7 mouse cellular contexts compared by ENCODE assay signal in genomic region chr19:46394712-46395108, GRCm38 (mm10). TPM values are rescaled to one million over a fixed set of nuclear protein-coding genes. Genes with fewer than 3 reads are reported as not detected.
A peak's percentile ranks its signal among the peaks of the same experiment; 100 is the strongest.
DNase-seq lines count a peak whose midpoint lies in the region; ATAC-seq lines count a peak whose summit lies in the region.

No protein-coding gene starts in this region.

- ATAC-seq in limb, embryonic 12.5 days (ENCODE audit: insufficient number of reproducible peaks, insufficient read depth, low FRiP score, low TSS enrichment, low read depth): 0 out of 2 replicates have a peak, but pooled peaks have one; percentile 0
- ATAC-seq in stomach, embryonic 14.5 days (ENCODE audit: insufficient number of reproducible peaks, insufficient read depth, low FRiP score, low read depth): no peak
- ATAC-seq in megakaryocyte progenitor cell, adult 5-6 weeks (replicated peaks; ENCODE audit: poor library complexity): no peak

- H3K4me2 ChIP-seq in limb, embryonic 12.5 days: peak overlapping the region; percentile 96
- H3K4me2 ChIP-seq in stomach, embryonic 14.5 days (replicated peaks; ENCODE audit: low read depth, low read length): peak overlapping the region; percentile 93

- H3K9me3 ChIP-seq in forebrain, embryonic 10.5 days: no peaks in the 10 kb centered on the region
- H3K9me3 ChIP-seq in limb, embryonic 12.5 days: no peaks in the 10 kb centered on the region
- H3K9me3 ChIP-seq in stomach, embryonic 14.5 days (ENCODE audit: control insufficient read depth, low read depth, low read length): no peaks in the 10 kb centered on the region

- peak overlapping the region; percentile 92 for H3K27ac ChIP-seq in forebrain, embryonic 10.5 days
- H3K27ac ChIP-seq in limb, embryonic 12.5 days: no peak overlapping the region
- no peak overlapping the region; the same call in 1 of the 2 replicates for H3K27ac ChIP-seq in stomach, embryonic 14.5 days (ENCODE audit: low read length)

- peaks cover 13% of the 10 kb centered on the region for H3K36me3 ChIP-seq in forebrain, embryonic 10.5 days (replicated peaks)
- peaks cover 6% of the 10 kb centered on the region for H3K36me3 ChIP-seq in limb, embryonic 12.5 days
- peaks cover 6% of the 10 kb centered on the region for H3K36me3 ChIP-seq in stomach, embryonic 14.5 days (ENCODE audit: control insufficient read depth, insufficient read depth, low read length)

- H3K4me1 ChIP-seq in forebrain, embryonic 10.5 days: peaks cover 45% of the 10 kb centered on the region
- H3K4me1 ChIP-seq in limb, embryonic 12.5 days (replicated peaks): peaks cover 42% of the 10 kb centered on the region
- H3K4me1 ChIP-seq in stomach, embryonic 14.5 days (ENCODE audit: control insufficient read depth, insufficient read depth, low read length): peaks cover 31% of the 10 kb centered on the region

- peak; percentile 14 for DNase-seq in spleen, adult 12 weeks (ENCODE audit: low spot score)
- no peak for DNase-seq in spleen, adult 18-20 months
- DNase-seq in forebrain, embryonic 10.5 days (ENCODE audit: extremely low spot score, low spot score): no peak
- DNase-seq in left cerebral cortex, adult 8-10 months (ENCODE audit: low spot score in 2 of 2): no peak

- H3K27me3 ChIP-seq in forebrain, embryonic 10.5 days (ENCODE audit: poor library complexity, severe bottlenecking): no peaks in the 10 kb centered on the region
- no peaks in the 10 kb centered on the region for H3K27me3 ChIP-seq in limb, embryonic 12.5 days
- no peaks in the 10 kb centered on the region for H3K27me3 ChIP-seq in stomach, embryonic 14.5 days (ENCODE audit: control insufficient read depth, insufficient read depth, low read length)

- peak overlapping the region; percentile 54 for H3K9ac ChIP-seq in limb, embryonic 12.5 days (replicated peaks)
- H3K9ac ChIP-seq in stomach, embryonic 14.5 days (replicated peaks; ENCODE audit: low read depth, low read length): 0 out of 2 replicates have a peak overlapping the region, but pooled peaks have one; percentile 18

- H3K4me3 ChIP-seq in forebrain, embryonic 10.5 days: peak overlapping the region; percentile 89
- H3K4me3 ChIP-seq in limb, embryonic 12.5 days (replicated peaks): peak overlapping the region; percentile 81
- peak overlapping the region; percentile 90 for H3K4me3 ChIP-seq in stomach, embryonic 14.5 days (ENCODE audit: low read depth, low read length)

- 9% methylated on average over 10 of the region's 10 CpGs for WGBS in forebrain, embryonic 10.5 days
- WGBS in limb, embryonic 12.5 days: 9% methylated on average over 10 of the region's 10 CpGs
- whole genome bisulfite sequencing in stomach, embryonic 14.5 days: 6% methylated on average over 10 of the region's 10 CpGs

RNA-seq across cellular contexts. Expression of gene Actr1a, which starts 0.8 kb away (rescaled TPM):
- 172 and 185 TPM in 2 replicates for polyA plus RNA-seq in forebrain, embryonic 10.5 days (2016; fragmentation: Nextera tagmentation; extraction: Ambion mirVana)
- 145 and 147 TPM in 2 replicates for polyA plus RNA-seq in limb, embryonic 12.5 days (2016; fragmentation: Nextera tagmentation; extraction: Ambion mirVana)
- polyA plus RNA-seq in stomach, embryonic 14.5 days (2014; fragmentation: Nextera tagmentation; extraction: Ambion mirVana): 141 and 142 TPM in 2 replicates
- 100 to 1,000 TPM; 192 to 205 (median 199) TPM for total RNA-seq in left cerebral cortex, adult 8-10 months (2022)
- 46.0 and 52.2 TPM in 2 replicates for total RNA-seq in megakaryocyte progenitor cell, adult 5-6 weeks (2015)
- total RNA-seq in megakaryocyte progenitor cell, adult 5-6 weeks (2017): 76.3 and 87.6 TPM in 2 replicates

RNA-seq across cellular contexts. Expression of gene Sufu, which starts 2.0 kb away (rescaled TPM):
- 47.5 and 50.8 TPM in 2 replicates for polyA plus RNA-seq in forebrain, embryonic 10.5 days (2016; fragmentation: Nextera tagmentation; extraction: Ambion mirVana)
- polyA plus RNA-seq in limb, embryonic 12.5 days (2016; fragmentation: Nextera tagmentation; extraction: Ambion mirVana): 44.4 and 45.2 TPM in 2 replicates
- 31.5 and 35.4 TPM in 2 replicates for polyA plus RNA-seq in stomach, embryonic 14.5 days (2014; fragmentation: Nextera tagmentation; extraction: Ambion mirVana)
- total RNA-seq in left cerebral cortex, adult 8-10 months (2022): 10 to 100 TPM; 15.8 to 20.0 (median 19.7) TPM
- total RNA-seq in megakaryocyte progenitor cell, adult 5-6 weeks (2015): 12.9 and 14.9 TPM in 2 replicates
- 6.6 and 7.0 TPM in 2 replicates for total RNA-seq in megakaryocyte progenitor cell, adult 5-6 weeks (2017)

RNA-seq across cellular contexts. Expression of gene 2310034G01Rik, which starts 44.6 kb away (rescaled TPM):
- polyA plus RNA-seq in forebrain, embryonic 10.5 days (2016; fragmentation: Nextera tagmentation; extraction: Ambion mirVana): 1.0 and 1.1 TPM in 2 replicates
- 2.3 TPM in 2 replicates for polyA plus RNA-seq in limb, embryonic 12.5 days (2016; fragmentation: Nextera tagmentation; extraction: Ambion mirVana)
- 1.6 and 2.1 TPM in 2 replicates for polyA plus RNA-seq in stomach, embryonic 14.5 days (2014; fragmentation: Nextera tagmentation; extraction: Ambion mirVana)
- total RNA-seq in left cerebral cortex, adult 8-10 months (2022): 1 to 10 TPM in 3 of 4 experiments, under 1 TPM in 1; 0.36 to 1.5 (median 1.0) TPM
- total RNA-seq in megakaryocyte progenitor cell, adult 5-6 weeks (2015): 0.61 and 1.5 TPM in 2 replicates
- 0.29 and 1.8 TPM in 2 replicates for total RNA-seq in megakaryocyte progenitor cell, adult 5-6 weeks (2017)

RNA-seq across cellular contexts. Expression of gene Mfsd13a, which starts 53.8 kb away (rescaled TPM):
- polyA plus RNA-seq in forebrain, embryonic 10.5 days (2016; fragmentation: Nextera tagmentation; extraction: Ambion mirVana): 12.5 and 13.3 TPM in 2 replicates
- polyA plus RNA-seq in limb, embryonic 12.5 days (2016; fragmentation: Nextera tagmentation; extraction: Ambion mirVana): 3.8 and 4.4 TPM in 2 replicates
- 10.8 and 11.4 TPM in 2 replicates for polyA plus RNA-seq in stomach, embryonic 14.5 days (2014; fragmentation: Nextera tagmentation; extraction: Ambion mirVana)
- 10 to 100 TPM; 28.9 to 29.9 (median 29.5) TPM for total RNA-seq in left cerebral cortex, adult 8-10 months (2022)
- 65.8 and 66.4 TPM in 2 replicates for total RNA-seq in megakaryocyte progenitor cell, adult 5-6 weeks (2015)
- total RNA-seq in megakaryocyte progenitor cell, adult 5-6 weeks (2017): 15.3 and 17.4 TPM in 2 replicates

RNA-seq across cellular contexts. Expression of gene Cuedc2, which starts 56.2 kb away (rescaled TPM):
- polyA plus RNA-seq in forebrain, embryonic 10.5 days (2016; fragmentation: Nextera tagmentation; extraction: Ambion mirVana): 206 and 224 TPM in 2 replicates
- polyA plus RNA-seq in limb, embryonic 12.5 days (2016; fragmentation: Nextera tagmentation; extraction: Ambion mirVana): 165 and 176 TPM in 2 replicates
- 151 and 169 TPM in 2 replicates for polyA plus RNA-seq in stomach, embryonic 14.5 days (2014; fragmentation: Nextera tagmentation; extraction: Ambion mirVana)
- total RNA-seq in left cerebral cortex, adult 8-10 months (2022): 100 to 1,000 TPM; 187 to 201 (median 192) TPM
- total RNA-seq in megakaryocyte progenitor cell, adult 5-6 weeks (2015): 41.4 and 42.1 TPM in 2 replicates
- 148 and 184 TPM in 2 replicates for total RNA-seq in megakaryocyte progenitor cell, adult 5-6 weeks (2017)
